Mouse (Mus musculus): ENCODE results near the gene Igfn1.

Gene Igfn1

DNA sequence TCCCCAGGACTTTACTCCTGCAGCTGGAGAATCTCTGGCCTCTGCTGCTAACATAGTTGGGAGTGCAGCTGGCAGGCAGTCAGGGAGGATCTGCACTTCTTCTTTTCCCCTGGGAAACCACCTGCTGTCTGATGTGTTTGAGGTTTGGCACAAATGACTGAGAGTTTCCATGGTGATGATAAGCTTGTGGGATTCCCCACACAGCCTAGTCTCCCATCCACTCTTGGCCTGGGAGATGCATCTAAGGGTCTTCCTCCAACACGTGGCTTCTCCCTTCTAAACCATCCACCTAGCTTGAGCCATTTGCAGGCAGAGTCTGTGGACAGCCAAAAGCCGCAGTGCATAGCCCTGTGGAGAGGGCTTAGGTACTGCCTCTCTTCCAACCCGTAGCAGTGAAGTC is 76.3 kb downstream of the Igfn1 start:
- no peak for DNase-seq (ENCODE audit: low spot score)

DNA sequence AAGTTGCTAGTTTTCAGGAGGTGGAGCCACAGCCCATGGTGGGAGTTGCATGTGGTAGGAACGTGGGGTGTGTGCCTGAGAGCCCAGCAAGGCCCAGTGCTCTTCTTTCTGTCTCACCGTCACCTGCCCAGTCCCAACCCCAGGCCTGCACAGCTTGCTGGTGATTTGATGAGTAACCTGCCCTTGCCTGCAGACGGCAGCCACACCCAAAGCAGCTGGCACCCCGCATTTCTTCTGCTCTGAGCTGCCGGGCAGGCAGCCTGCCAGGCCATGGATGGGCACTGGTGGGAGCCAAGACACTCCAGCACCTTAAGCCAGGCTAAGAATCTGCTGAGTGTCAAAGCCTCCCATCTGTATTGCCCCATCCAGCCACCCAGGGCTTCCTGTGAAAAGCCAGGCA is 80.3 kb downstream of the Igfn1 start:
- DNase-seq (ENCODE audit: low spot score) = no peak

DNA sequence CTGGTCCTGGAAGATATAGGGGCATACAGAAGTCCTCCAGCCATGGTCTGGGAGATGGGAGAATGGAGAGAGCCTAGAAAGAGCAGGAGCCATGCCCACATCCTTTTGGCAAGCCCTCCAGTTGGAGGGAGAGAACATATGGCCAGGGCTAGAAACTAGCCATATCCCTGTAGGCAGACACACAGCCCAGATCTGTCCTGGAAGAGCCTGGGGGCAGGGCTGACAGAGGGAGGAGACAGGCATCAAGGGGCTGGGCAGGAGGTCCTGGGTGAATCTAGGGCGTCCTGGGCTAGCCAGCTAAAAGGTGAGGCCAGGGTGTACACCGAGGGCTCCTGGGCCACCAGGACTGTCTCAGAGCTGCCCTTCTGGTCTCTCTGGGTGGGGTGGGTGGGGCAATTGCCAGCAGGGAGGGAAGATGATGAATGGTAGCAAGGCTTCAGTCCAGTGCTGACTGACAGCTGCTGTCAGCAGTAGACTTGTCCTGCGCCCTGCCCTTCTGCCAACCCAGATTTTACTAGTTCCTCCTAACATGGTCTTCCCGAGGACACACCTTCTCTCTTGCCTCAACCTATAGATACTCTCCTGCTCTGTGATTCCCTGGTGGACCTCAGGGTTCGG is 81.7 kb downstream of the Igfn1 start:
- DNase-seq (ENCODE audit: low spot score) = no peak

DNA sequence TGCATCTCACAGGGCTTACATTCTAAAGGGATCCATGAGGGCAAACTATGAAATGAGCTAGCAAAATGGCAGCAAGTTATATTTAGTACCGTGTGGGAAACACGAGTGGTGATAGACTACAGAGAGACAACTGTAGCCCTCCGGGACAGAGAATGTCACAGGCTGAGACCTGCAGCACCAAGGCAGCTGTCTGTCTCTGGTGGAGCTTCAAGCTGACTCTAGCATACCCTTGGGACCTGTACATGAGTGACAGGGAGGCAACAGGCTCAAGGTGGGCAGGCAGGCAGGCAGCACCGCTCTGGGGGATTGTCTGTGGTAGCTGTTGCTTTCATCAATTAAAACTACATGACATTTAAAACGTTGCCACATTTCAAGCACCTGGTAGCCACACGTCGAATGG is 82.9 kb downstream of the Igfn1 start:
- no peak for DNase-seq (ENCODE audit: low spot score)

GRCm38 (mm10) chr1:135918644-135919407 is 87.3 kb downstream of the Igfn1 start, which contains the start of gene Pkp1:
Pkp1 (minus strand) TSS chr1:135919207.
- DNase-seq (ENCODE audit: low spot score) = no peak

- no peak for DNase-seq (ENCODE audit: low spot score)
These were observed 88.9 kb downstream of the Igfn1 start for GRCm38 (mm10) chr1:135917206-135917605.

DNA sequence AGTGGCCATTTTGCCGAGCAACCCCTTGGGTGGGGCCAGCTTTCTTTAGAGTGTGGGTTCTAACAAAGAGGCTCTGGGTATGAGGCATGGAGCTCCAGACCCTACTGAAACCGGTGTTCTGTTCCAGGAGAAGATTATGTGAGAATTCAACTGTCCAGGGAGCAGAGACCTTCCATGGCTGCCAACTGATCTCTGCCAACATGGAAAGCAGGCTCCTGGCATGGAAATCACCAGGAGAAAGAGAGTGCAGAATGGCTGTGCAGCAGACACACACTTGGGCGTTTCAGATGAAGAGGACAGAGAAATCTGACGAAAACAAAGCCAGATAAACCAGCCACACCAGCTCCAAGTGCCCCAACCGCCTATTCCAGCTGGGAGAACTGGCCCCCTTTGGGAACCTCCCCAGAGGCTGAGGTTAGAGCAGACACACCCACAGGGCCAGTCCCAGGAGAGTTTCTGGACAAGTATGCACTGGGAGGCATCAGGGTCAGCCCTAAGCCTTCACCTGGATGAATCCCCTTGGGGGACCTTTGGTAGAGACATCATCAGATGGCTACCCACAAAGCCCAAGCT is 89.6 kb downstream of the Igfn1 start:
- no peak for DNase-seq (ENCODE audit: low spot score)

- no peak for DNase-seq (ENCODE audit: low spot score)
These were observed 92.5 kb downstream of the Igfn1 start for GRCm38 (mm10) chr1:135913657-135914056.

DNA sequence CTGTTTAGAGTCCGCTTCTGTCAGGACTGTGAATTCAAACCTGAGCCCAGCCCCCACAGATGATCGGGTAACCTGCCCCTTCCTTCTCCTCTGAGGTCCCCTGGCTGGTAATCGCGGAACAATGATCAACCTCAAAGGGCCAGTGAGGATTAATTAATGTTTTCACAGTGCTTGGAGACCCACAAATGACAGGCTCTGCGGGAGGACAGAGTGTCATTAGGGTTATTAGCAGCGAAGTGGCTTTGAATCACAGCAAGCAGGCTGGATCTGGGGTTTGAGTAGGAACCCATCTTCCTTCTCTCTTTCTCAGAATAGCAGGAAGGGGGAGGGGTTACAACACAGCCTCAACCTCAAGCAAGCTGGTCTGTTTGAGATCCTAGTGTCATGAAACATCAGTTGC is 96.8 kb downstream of the Igfn1 start:
- no peak for DNase-seq (ENCODE audit: low spot score)

GRCm38 (mm10) chr1:135906736-135907135 is 99.4 kb downstream of the Igfn1 start:
- DNase-seq (ENCODE audit: low spot score) = no peak

Data from spleen, adult 12 weeks (tissue).